In genomic region chr17:12534353-12535145, GRCm38 (mm10) we compare ENCODE assay signal across 9 mouse cellular contexts. TPM values are rescaled to one million over a fixed set of nuclear protein-coding genes. Genes with fewer than 3 reads are reported as not detected.
DNase-seq lines count a peak whose midpoint lies in the region; ATAC-seq and TF ChIP-seq lines count a peak whose summit lies in the region.
"Had no signal": no experiment of that assay in that cellular context is flagged by ENCODE, and none has a peak within 500 bp of the region (broad histone marks: within the 10 kb centered on the region; RNA-seq: fewer than 3 reads in every experiment).

No protein-coding gene starts in this region.

- DNase-seq in ovary, adult 18-20 months (ENCODE audit: low spot score) = peak; percentile 50
- DNase-seq in ovary, postnatal 10 days (ENCODE audit: low spot score) = no peak
- DNase-seq in adrenal gland, postnatal 36 days = peak; percentile 73 to 84
- DNase-seq in embryonic facial prominence, embryonic 11.5 days (ENCODE audit: low spot score) = peak; percentile 84
- DNase-seq in hindlimb bud, embryonic 11.5 days (ENCODE audit: extremely low spot score, low read depth, low spot score) = peak; percentile 41
- peak; percentile 35 for DNase-seq in left cerebral cortex, postnatal 36 days (ENCODE audit: low spot score in 2 of 2)
- DNase-seq in thymus, postnatal 14 days = peak; percentile 79

- no peak overlapping the region for H3K4me3 ChIP-seq in embryonic facial prominence, embryonic 11.5 days (ENCODE audit: low read depth, low read length)
- H3K4me3 ChIP-seq in olfactory bulb, adult 2 months (ENCODE audit: insufficient read depth, low read depth, low read length) = no peak overlapping the region
- H3K4me3 ChIP-seq: heart, embryonic 15.5 days had no signal

- no peak overlapping the region for H3K9ac ChIP-seq in embryonic facial prominence, embryonic 11.5 days (replicated peaks; ENCODE audit: low read length)
- H3K9ac ChIP-seq: heart, embryonic 15.5 days had no signal

- no peaks in the 10 kb centered on the region for H3K36me3 ChIP-seq in embryonic facial prominence, embryonic 11.5 days (replicated peaks; ENCODE audit: control insufficient read depth, insufficient read depth, low read depth, low read length)
- H3K36me3 ChIP-seq: heart, embryonic 15.5 days had no signal

- H3K27me3 ChIP-seq in embryonic facial prominence, embryonic 11.5 days (ENCODE audit: control insufficient read depth, insufficient read depth, low read length) = no peaks in the 10 kb centered on the region
- H3K27me3 ChIP-seq: heart, embryonic 15.5 days had no signal

- peak; percentile 34; the same call in 1 of the 2 replicates for TF ChIP-seq CTCF in olfactory bulb, adult 2 months (IDR thresholded peaks at IDR 0.05; ENCODE audit: insufficient read depth, low read depth, low read length)

- 57% methylated on average over 13 of the region's 13 CpGs for WGBS in embryonic facial prominence, embryonic 11.5 days
- WGBS in olfactory bulb, adult 2 months = 67% methylated on average over 13 of the region's 13 CpGs

- intact Hi-C loops in left cerebral cortex, postnatal 36 days (cut with DNase I) = loop anchor here (2.0 to 10.0 kb wide), 3 partner anchors 117 to 280 kb away; no protein-coding TSS in a partner anchor

- no peaks in the 10 kb centered on the region for H3K9me3 ChIP-seq in embryonic facial prominence, embryonic 11.5 days (replicated peaks; ENCODE audit: control insufficient read depth, low read length)
- H3K9me3 ChIP-seq: heart, embryonic 15.5 days had no signal

- no peak overlapping the region for H3K4me2 ChIP-seq in embryonic facial prominence, embryonic 11.5 days (ENCODE audit: low read depth, low read length)
- H3K4me2 ChIP-seq: heart, embryonic 15.5 days had no signal

- no peaks in the 10 kb centered on the region; the same call in 1 of the 2 replicates for H3K4me1 ChIP-seq in embryonic facial prominence, embryonic 11.5 days (ENCODE audit: control insufficient read depth, insufficient read depth, low read length)
- no peaks in the 10 kb centered on the region; the same call in 1 of the 2 replicates for H3K4me1 ChIP-seq in olfactory bulb, adult 2 months (ENCODE audit: control insufficient read depth, insufficient read depth, low read length)

- ATAC-seq in embryonic facial prominence, embryonic 11.5 days (replicated peaks; ENCODE audit: insufficient number of reproducible peaks, low FRiP score, low TSS enrichment, low read depth) = no peak; the same call in 1 of the 2 replicates

- no peak overlapping the region for H3K27ac ChIP-seq in embryonic facial prominence, embryonic 11.5 days (replicated peaks; ENCODE audit: low read depth, low read length)
- no peak overlapping the region for H3K27ac ChIP-seq in olfactory bulb, adult 2 months (ENCODE audit: insufficient read depth, low read depth, low read length)
- H3K27ac ChIP-seq: heart, embryonic 15.5 days had no signal

- no peak for TF ChIP-seq POLR2A in olfactory bulb, adult 2 months (IDR thresholded peaks at IDR 0.05; ENCODE audit: insufficient read depth, low read depth, low read length)

RNA-seq across cellular contexts. Expression of gene Slc22a3, which starts 27.0 kb away (rescaled TPM):
- 1 to 10 TPM; 7.2 to 9.1 TPM for total RNA-seq in adrenal gland, postnatal 36 days (2021)
- polyA plus RNA-seq in embryonic facial prominence, embryonic 11.5 days (2014; fragmentation: Nextera tagmentation; extraction: Ambion mirVana) = 0.04 and 0.21 TPM in 2 replicates
- 1 to 10 TPM; 2.2 to 3.0 TPM for total RNA-seq in left cerebral cortex, postnatal 36 days (2021)
- polyA plus RNA-seq in olfactory bulb, adult 2 months (2012; ENCODE audit: insufficient read depth, insufficient read length, low replicate concordance, missing spikeins) = not detected in 2 replicates

RNA-seq across cellular contexts. Expression of gene Slc22a2, which starts 49.4 kb away (rescaled TPM):
- under 1 TPM; 0.16 to 0.26 TPM for total RNA-seq in adrenal gland, postnatal 36 days (2021)
- polyA plus RNA-seq in embryonic facial prominence, embryonic 11.5 days (2014; fragmentation: Nextera tagmentation; extraction: Ambion mirVana) = not detected in 2 replicates
- total RNA-seq in left cerebral cortex, postnatal 36 days (2021) = under 1 TPM; 0.75 to 0.84 TPM
- polyA plus RNA-seq in olfactory bulb, adult 2 months (2012; ENCODE audit: insufficient read depth, insufficient read length, low replicate concordance, missing spikeins) = not detected in 2 replicates
- polyA plus RNA-seq: heart, embryonic 15.5 days had no signal
